Mouse (Mus musculus): Measurements from ENCODE around the gene Myh10.

Myh10 gene

DNA sequence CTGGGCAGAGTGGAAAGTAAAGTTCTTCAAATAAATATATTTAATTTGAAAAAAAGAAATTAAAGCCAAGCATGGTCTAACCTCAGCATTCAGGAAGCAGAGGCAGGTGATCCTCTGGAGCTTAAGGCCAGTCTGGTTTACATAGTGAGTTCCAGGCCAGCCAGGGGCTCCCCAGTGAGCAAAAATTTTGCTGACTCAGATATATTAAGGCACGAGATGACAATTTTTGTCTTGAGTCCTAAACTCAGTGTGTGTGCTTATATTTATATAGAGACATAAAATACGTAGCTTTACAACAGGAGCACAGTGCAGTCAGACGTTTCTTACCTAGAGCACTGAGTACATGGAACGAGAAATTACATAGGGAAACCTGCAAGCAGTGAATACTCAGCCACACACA lies 69.8 kb downstream of the Myh10 start:
- POLR2A ChIA-PET, result interaction anchor here in 2 of 4 experiments (0.8 to 1.9 kb wide), 4 partner anchors 9 to 70 kb away, joined by 3 to 7 read pairs (median 5); partner anchors contain the start of gene Myh10 (in 1 of the 2)
- CTCF ChIA-PET, result interaction anchor here in 2 of 4 experiments (0.6 to 1.1 kb wide), 3 partner anchors 46 to 83 kb away, joined by 3 read pairs; no protein-coding TSS in a partner anchor

- ChIA-PET CTCF (interaction anchor here in 1 of 4 experiments (0.9 to 1.1 kb wide), 2 partner anchors 45 to 47 kb away, joined by 3 read pairs; no protein-coding TSS in a partner anchor), POLR2A (interaction anchor here in 2 of 4 experiments (1.1 to 1.9 kb wide), 3 partner anchors 10 to 70 kb away, joined by 4 to 7 read pairs (median 6); partner anchors contain the start of gene Myh10 (in 1 of the 2))
These were observed 70.3 kb downstream of the Myh10 start for GRCm38 (mm10) chr11:68761664-68762063.

DNA sequence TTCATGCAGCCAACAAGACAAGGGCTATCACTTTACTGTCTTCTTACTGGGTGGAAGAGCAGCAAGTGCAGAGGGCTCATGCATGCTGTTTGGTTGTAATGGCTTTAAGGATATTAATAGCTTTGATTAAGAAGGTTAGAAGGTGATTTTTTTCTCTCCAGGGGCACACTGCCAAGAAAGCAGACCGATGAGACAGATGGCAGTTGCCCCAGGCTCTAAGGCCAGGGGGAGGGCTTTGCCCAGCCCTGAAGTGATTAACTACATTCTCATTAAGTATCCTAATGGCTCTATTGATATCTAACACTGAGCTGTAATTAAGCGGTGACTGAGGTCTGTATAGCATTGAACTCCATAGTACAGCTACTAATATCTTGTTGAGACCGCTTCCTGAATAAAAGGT lies 73.3 kb downstream of the Myh10 start:
- CTCF ChIA-PET, result interaction anchor here in 2 of 4 experiments (0.5 to 0.6 kb wide), 2 partner anchors 106 to 221 kb away, joined by 3 read pairs; no protein-coding TSS in a partner anchor
- POLR2A ChIA-PET, result interaction anchor here in 2 of 4 experiments (0.6 to 3.0 kb wide), 10 partner anchors 11 to 345 kb away, joined by 3 to 12 read pairs (median 3); partner anchors contain the start of gene Myh10 (in 1 of the 2)

- ChIA-PET POLR2A (interaction anchor here in 2 of 4 experiments (0.7 to 1.5 kb wide), 5 partner anchors 9 to 611 kb away, joined by 3 to 5 read pairs (median 3); no protein-coding TSS in a partner anchor), CTCF (interaction anchor here in 1 of 4 experiments (1.3 kb wide), 1 partner anchor 202 kb away, joined by 4 read pairs; no protein-coding TSS in a partner anchor)
These were observed 76.6 kb downstream of the Myh10 start for GRCm38 (mm10) chr11:68767762-68768542.

DNA sequence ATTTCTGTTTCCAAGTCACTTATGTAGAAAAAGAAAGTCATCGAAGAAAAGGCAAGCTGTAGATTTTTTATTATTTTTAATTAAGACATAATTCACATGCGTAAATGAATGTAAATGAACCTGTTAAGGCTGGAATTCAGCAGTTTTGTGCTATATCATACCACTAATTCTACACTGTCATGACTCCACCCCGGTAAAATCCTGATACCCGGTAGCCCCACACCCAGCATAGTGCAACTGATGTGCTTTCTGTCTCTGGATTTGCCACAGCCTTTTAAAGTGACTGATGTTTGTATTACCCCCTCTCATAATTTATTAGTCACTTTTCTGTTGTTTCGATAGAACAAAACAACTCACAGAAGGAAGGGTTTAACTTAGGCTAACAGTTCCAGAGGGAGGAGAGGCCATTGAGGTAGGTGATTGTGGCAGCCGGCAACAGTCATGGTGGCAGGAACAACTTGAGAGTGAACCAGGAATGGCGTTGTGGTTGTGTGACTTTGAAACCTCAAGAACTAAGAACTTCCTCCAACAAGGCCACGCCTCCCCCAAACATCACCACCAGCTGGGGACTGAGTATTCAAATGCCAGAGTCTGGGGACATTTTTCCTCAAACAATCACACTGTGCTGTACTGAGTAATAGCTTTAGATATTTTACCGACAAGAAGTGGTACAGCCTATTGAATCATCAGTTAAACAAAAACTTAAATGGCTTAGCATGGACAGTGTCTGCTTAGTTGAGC lies 78.6 kb downstream of the Myh10 start:
- ChIA-PET CTCF (interaction anchor here in 2 of 4 experiments (0.6 kb wide), 2 partner anchors 122 to 203 kb away, joined by 7 read pairs; no protein-coding TSS in a partner anchor), POLR2A (interaction anchor here in 2 of 4 experiments (0.6 to 2.9 kb wide), 9 partner anchors 9 to 83 kb away, joined by 3 to 10 read pairs (median 3); partner anchors contain the start of gene Myh10 (in 1 of the 2))

- CTCF ChIA-PET, result interaction anchor here in 2 of 4 experiments (0.6 to 0.7 kb wide), 3 partner anchors 22 to 99 kb away, joined by 3 to 4 read pairs (median 3); no protein-coding TSS in a partner anchor
- POLR2A ChIA-PET, result interaction anchor here in 2 of 4 experiments (1.1 to 1.5 kb wide), 3 partner anchors 21 to 128 kb away, joined by 3 to 4 read pairs (median 4); no protein-coding TSS in a partner anchor
These were observed 84.8 kb downstream of the Myh10 start for GRCm38 (mm10) chr11:68776147-68776655.

- ChIA-PET POLR2A (interaction anchor here in 3 of 4 experiments (0.9 to 2.6 kb wide), 6 partner anchors 12 to 47 kb away, joined by 3 to 12 read pairs (median 3); no protein-coding TSS in a partner anchor), CTCF (interaction anchor here in 2 of 4 experiments (0.5 to 0.6 kb wide), 2 partner anchors 210 to 850 kb away, joined by 3 read pairs; no protein-coding TSS in a partner anchor)
These were observed 86.6 kb downstream of the Myh10 start for GRCm38 (mm10) chr11:68777933-68778332.

DNA sequence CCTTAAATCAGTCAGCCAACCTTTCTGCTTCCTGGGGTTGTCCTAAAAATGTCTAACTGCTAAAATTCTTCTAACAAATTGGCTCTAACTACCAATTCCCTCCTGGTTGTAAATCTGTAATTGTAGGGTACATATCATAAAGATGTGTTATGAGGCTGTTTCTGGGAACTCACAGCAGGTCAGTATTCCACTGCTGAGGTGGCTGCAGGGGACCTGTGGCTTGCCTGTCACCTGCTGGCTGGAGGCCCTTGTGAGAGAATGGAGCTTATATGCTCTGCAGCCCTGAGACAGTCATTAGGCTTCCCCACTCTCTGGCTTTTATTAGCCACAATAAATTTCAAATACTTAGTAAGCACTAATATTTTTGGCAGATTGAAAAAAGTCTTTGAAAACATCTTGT lies 87.5 kb downstream of the Myh10 start:
- POLR2A ChIA-PET, result interaction anchor here in 2 of 4 experiments (0.8 to 2.9 kb wide), 12 partner anchors 9 to 211 kb away, joined by 3 to 16 read pairs (median 4); partner anchors contain the start of gene Myh10 (in 2 of the 2)
- CTCF ChIA-PET, result interaction anchor here in 1 of 4 experiments (1.7 kb wide), 1 partner anchor 294 kb away, joined by 4 read pairs; no protein-coding TSS in a partner anchor

GRCm38 (mm10) chr11:68779735-68780465 lies 88.5 kb downstream of the Myh10 start:
- CTCF ChIA-PET, result interaction anchor here in 3 of 4 experiments (0.5 to 1.7 kb wide), 11 partner anchors 28 to 853 kb away, joined by 3 to 5 read pairs (median 3); no protein-coding TSS in a partner anchor

GRCm38 (mm10) chr11:68780466-68781114 lies 89.2 kb downstream of the Myh10 start:
- POLR2A ChIA-PET, result interaction anchor here in 2 of 4 experiments (0.6 to 2.9 kb wide), 21 partner anchors 9 to 810 kb away, joined by 3 to 16 read pairs (median 4); partner anchors contain the start of genes Myh10 (in 2 of the 2) and Ndel1 (in 1 of the 2)
- CTCF ChIA-PET, result interaction anchor here in 2 of 4 experiments (0.8 to 1.7 kb wide), 8 partner anchors 27 to 295 kb away, joined by 3 to 5 read pairs (median 4); no protein-coding TSS in a partner anchor

More at GRCm38 (mm10) chr11:68779735-68780465, 88.5 kb downstream of the Myh10 start:
- POLR2A ChIA-PET, result interaction anchor here (0.5 to 2.9 kb wide), 29 partner anchors 9 to 811 kb away, joined by 3 to 16 read pairs (median 4); partner anchors contain the start of genes Myh10 (in 2 of the 4) and Ndel1 (in 1 of the 4)

DNA sequence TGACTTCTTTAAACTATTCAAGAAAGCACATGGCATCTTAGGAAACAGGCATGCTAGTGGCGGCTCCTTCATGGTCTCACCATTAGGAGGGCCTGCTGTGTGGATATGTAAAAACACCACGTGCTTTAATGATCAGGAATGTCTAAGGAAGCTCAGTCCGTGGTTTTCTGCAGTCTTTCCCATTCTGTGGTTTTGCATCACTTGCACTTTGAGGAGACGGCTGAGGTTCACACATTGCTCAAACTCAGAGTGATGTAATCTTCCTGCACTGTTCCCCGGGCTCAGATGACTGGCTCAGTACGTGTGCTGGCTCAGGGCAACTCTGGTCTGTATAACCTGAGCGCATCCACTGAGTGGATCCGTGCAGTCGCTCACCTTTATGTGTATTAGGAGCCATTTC lies 91.0 kb downstream of the Myh10 start:
- ChIA-PET POLR2A (interaction anchor here in 2 of 4 experiments (0.6 to 2.8 kb wide), 14 partner anchors 10 to 277 kb away, joined by 3 to 16 read pairs (median 4); partner anchors contain the start of genes Borcs6 (in 1 of the 2) and Myh10 (in 1 of the 2)), CTCF (interaction anchor here in 1 of 4 experiments (1.9 kb wide), 1 partner anchor 24 kb away, joined by 6 read pairs; no protein-coding TSS in a partner anchor)

DNA sequence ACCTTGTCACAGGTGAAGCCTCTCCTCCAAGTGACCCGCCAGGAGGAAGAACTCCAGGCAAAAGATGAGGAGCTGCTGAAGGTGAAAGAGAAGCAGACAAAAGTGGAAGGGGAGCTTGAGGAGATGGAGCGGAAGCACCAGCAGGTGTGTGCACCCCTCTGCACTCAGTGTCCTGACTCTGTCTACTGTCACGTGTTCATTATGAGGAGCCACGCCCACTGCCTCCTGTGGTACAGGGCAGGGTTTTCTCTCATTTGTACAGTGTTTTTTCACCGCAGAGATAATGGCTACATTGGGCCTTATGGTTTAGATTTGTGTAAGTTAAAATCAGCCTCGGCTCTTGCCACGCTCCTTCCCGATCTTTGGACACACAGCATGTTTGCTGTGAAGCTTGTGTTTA lies 94.5 kb downstream of the Myh10 start:
- ChIA-PET CTCF (interaction anchor here in 2 of 4 experiments (0.5 to 0.7 kb wide), 2 partner anchors 219 kb away, joined by 3 to 6 read pairs; no protein-coding TSS in a partner anchor), POLR2A (interaction anchor here in 3 of 4 experiments (0.5 to 2.5 kb wide), 15 partner anchors 8 to 823 kb away, joined by 3 to 17 read pairs (median 4); partner anchors contain the start of gene Myh10 (in 3 of the 3))

DNA sequence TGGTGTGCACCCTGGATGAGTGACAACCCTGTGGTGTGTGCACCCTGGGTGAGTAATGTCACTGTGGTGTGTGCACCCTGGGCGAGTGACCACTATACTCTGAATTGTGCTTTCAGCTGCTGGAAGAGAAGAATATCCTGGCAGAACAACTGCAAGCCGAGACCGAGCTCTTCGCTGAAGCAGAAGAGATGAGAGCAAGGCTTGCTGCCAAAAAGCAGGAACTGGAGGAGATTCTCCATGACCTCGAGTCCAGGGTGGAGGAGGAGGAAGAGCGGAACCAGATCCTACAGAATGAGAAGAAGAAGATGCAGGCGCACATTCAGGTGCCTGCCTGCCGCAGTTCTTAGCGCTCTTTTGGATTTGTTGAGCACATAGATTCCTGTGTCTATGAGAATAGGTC lies 95.9 kb downstream of the Myh10 start:
- ChIA-PET CTCF (interaction anchor here in 1 of 4 experiments (0.9 to 1.3 kb wide), 2 partner anchors 201 to 221 kb away, joined by 3 read pairs; no protein-coding TSS in a partner anchor), POLR2A (interaction anchor here in 1 of 4 experiments (1.5 kb wide), 1 partner anchor 66 kb away, joined by 3 read pairs; no protein-coding TSS in a partner anchor)

DNA sequence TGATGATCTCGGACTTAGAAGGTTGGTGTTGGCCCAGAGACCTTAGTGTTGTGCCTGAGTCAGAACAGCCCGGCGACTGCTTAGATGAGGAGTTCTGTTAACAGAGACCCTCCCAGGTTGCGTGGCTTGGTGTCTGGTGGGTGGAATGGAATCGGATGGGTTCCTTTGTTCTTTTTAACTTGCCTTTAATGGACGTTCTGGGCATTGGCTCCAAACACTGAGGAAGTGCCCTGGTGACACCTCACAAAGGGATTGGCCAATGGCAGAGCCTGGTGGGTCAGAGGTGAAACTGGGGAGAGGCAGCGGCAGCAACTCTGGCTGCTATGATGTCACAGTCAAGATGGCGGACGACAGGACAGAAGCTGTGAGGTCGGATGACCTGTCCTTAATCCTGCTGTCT lies 99.4 kb downstream of the Myh10 start:
- POLR2A ChIA-PET, result interaction anchor here in 2 of 4 experiments (0.7 to 4.8 kb wide), 13 partner anchors 8 to 99 kb away, joined by 3 to 19 read pairs (median 5); partner anchors contain the start of gene Myh10 (in 1 of the 2)

GRCm38 (mm10) chr11:68791794-68792193 lies 100.4 kb downstream of the Myh10 start:
- ChIA-PET POLR2A (interaction anchor here in 2 of 4 experiments (0.8 to 4.8 kb wide), 9 partner anchors 9 to 100 kb away, joined by 3 to 19 read pairs (median 9); partner anchors contain the start of gene Myh10 (in 1 of the 2)), CTCF (interaction anchor here in 3 of 4 experiments (0.7 to 1.8 kb wide), 3 partner anchors 16 to 41 kb away, joined by 3 to 4 read pairs (median 3); no protein-coding TSS in a partner anchor)

More for the DNA sequence above, 99.4 kb downstream of the Myh10 start:
- CTCF ChIA-PET, result interaction anchor here in 2 of 4 experiments (0.5 to 1.8 kb wide), 4 partner anchors 17 to 205 kb away, joined by 3 to 5 read pairs (median 4); no protein-coding TSS in a partner anchor
